ENCODE assay signal across 11 mouse cellular contexts in the genomic region with DNA sequence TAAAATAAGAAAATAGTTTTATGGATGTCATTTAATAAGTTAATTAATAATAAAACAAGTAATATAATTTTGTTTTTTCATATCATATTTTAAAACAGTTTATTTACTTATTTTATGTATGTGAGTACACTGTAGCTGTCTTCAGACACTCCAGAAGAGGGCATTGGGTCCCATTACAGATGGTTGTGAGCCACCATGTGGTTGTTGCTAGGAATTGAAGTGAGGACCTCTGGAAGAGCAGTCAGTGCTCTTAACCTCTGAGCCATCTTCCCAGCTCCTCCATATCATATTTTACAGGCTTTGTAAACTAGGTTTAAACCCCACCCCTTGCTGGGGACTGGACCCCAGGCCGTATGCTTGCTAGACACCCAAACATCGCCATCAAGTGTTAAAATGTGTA. TPM values are rescaled to one million over a fixed set of nuclear protein-coding genes. Genes with fewer than 3 reads are reported as not detected.
DNase-seq lines count a peak whose midpoint lies in the region; ATAC-seq and TF ChIP-seq lines count a peak whose summit lies in the region.
"Had no signal": no experiment of that assay in that cellular context is flagged by ENCODE, and none has a peak within 500 bp of the region (broad histone marks: within the 10 kb centered on the region; RNA-seq: fewer than 3 reads in every experiment).

No protein-coding gene starts in this region.

- peak; percentile 54; the same call in 1 of the 2 replicates for ATAC-seq in hindbrain, embryonic 16.5 days
- ATAC-seq in hindbrain, embryonic 11.5 days (ENCODE audit: low FRiP score) = no peak
- ATAC-seq in liver, postnatal 0 days = no peak
- ATAC-seq in liver, embryonic 12.5 days = no peak
- no peak for ATAC-seq in granulocyte monocyte progenitor cell, adult 5-6 weeks (replicated peaks; ENCODE audit: poor library complexity, severe bottlenecking)

- H3K27me3 ChIP-seq in hindbrain, embryonic 16.5 days (replicated peaks; ENCODE audit: control insufficient read depth, insufficient read depth, low read length) = no peaks in the 10 kb centered on the region
- H3K27me3 ChIP-seq in hindbrain, embryonic 11.5 days (ENCODE audit: control insufficient read depth, insufficient read depth, low read length) = no peaks in the 10 kb centered on the region
- no peaks in the 10 kb centered on the region for H3K27me3 ChIP-seq in liver, postnatal 0 days (ENCODE audit: insufficient read depth, low read length)
- no peaks in the 10 kb centered on the region for H3K27me3 ChIP-seq in liver, embryonic 12.5 days (replicated peaks)
- H3K27me3 ChIP-seq: hindbrain, embryonic 15.5 days had no signal

- no peak overlapping the region for H3K9ac ChIP-seq in hindbrain, embryonic 16.5 days (ENCODE audit: low read depth, low read length)
- H3K9ac ChIP-seq in hindbrain, embryonic 11.5 days (ENCODE audit: low read depth, low read length) = no peak overlapping the region
- no peak overlapping the region for H3K9ac ChIP-seq in liver, postnatal 0 days (replicated peaks)
- H3K9ac ChIP-seq in liver, embryonic 12.5 days = no peak overlapping the region
- H3K9ac ChIP-seq: hindbrain, embryonic 15.5 days had no signal

- intact Hi-C loops in left cerebral cortex, postnatal 4 days (cut with DNase I) = loop anchor here (10.0 kb wide), 3 partner anchors 63 to 277 kb away; no protein-coding TSS in a partner anchor

- 92% methylated on average over 2 of the region's 2 CpGs for WGBS in hindbrain, embryonic 16.5 days
- 86% methylated on average over 2 of the region's 2 CpGs for WGBS in hindbrain, embryonic 11.5 days
- 88% methylated on average over 2 of the region's 2 CpGs for WGBS in liver, postnatal 0 days (ENCODE audit: insufficient replicate concordance)
- WGBS in liver, embryonic 12.5 days (ENCODE audit: insufficient replicate concordance) = 88% methylated on average over 2 of the region's 2 CpGs

- peak; percentile 53; the same call in 1 of the 2 replicates for TF ChIP-seq CTCF in liver, postnatal 0 days (IDR thresholded peaks at IDR 0.05; ENCODE audit: low read depth)

- TF ChIP-seq EP300 in liver, postnatal 0 days (IDR thresholded peaks at IDR 0.05; ENCODE audit: low read depth) = no peak

- no peak for DNase-seq in hindbrain, embryonic 11.5 days (ENCODE audit: low spot score)
- no peak for DNase-seq in liver, postnatal 0 days
- DNase-seq in MN1 (ENCODE audit: low spot score) = peak; percentile 29
- peak; percentile 30 for DNase-seq in brain, adult 2 months (ENCODE audit: low read depth, low spot score)
- DNase-seq in left cerebral cortex, postnatal 4 days = no peak
- DNase-seq: gastrocnemius, postnatal 36 days; thymus, postnatal 4 days had no signal

- no peak overlapping the region for H3K4me3 ChIP-seq in hindbrain, embryonic 16.5 days (ENCODE audit: low read length)
- no peak overlapping the region for H3K4me3 ChIP-seq in hindbrain, embryonic 11.5 days (ENCODE audit: low read depth, low read length)
- no peak overlapping the region for H3K4me3 ChIP-seq in liver, postnatal 0 days (ENCODE audit: low read depth, low read length)
- no peak overlapping the region for H3K4me3 ChIP-seq in liver, embryonic 12.5 days
- H3K4me3 ChIP-seq: hindbrain, embryonic 15.5 days had no signal

- no peak overlapping the region for H3K27ac ChIP-seq in hindbrain, embryonic 16.5 days (ENCODE audit: low read depth, low read length)
- no peak overlapping the region for H3K27ac ChIP-seq in hindbrain, embryonic 11.5 days (ENCODE audit: low read depth, low read length)
- H3K27ac ChIP-seq in liver, postnatal 0 days (ENCODE audit: low read depth) = no peak overlapping the region
- H3K27ac ChIP-seq in liver, embryonic 12.5 days = no peak overlapping the region
- H3K27ac ChIP-seq: hindbrain, embryonic 15.5 days had no signal

- peaks cover 16% of the 10 kb centered on the region for H3K36me3 ChIP-seq in hindbrain, embryonic 16.5 days (ENCODE audit: control insufficient read depth, insufficient read depth, low read length)
- H3K36me3 ChIP-seq in hindbrain, embryonic 11.5 days (ENCODE audit: control insufficient read depth, insufficient read depth, low read length) = no peaks in the 10 kb centered on the region
- peaks cover 50% of the 10 kb centered on the region for H3K36me3 ChIP-seq in liver, postnatal 0 days (replicated peaks; ENCODE audit: insufficient read depth, low read length)
- H3K36me3 ChIP-seq in liver, embryonic 12.5 days = peaks cover 67% of the 10 kb centered on the region

- no peaks in the 10 kb centered on the region for H3K4me1 ChIP-seq in hindbrain, embryonic 16.5 days (ENCODE audit: control insufficient read depth, insufficient read depth, low read depth, low read length)
- H3K4me1 ChIP-seq in hindbrain, embryonic 11.5 days (replicated peaks; ENCODE audit: control insufficient read depth, insufficient read depth, low read length) = no peaks in the 10 kb centered on the region
- no peaks in the 10 kb centered on the region for H3K4me1 ChIP-seq in liver, postnatal 0 days (ENCODE audit: insufficient read depth)
- H3K4me1 ChIP-seq in liver, embryonic 12.5 days = no peaks in the 10 kb centered on the region; the same call in 1 of the 2 replicates
- H3K4me1 ChIP-seq: hindbrain, embryonic 15.5 days had no signal

- H3K4me2 ChIP-seq in hindbrain, embryonic 16.5 days (ENCODE audit: low read length) = no peak overlapping the region
- no peak overlapping the region for H3K4me2 ChIP-seq in hindbrain, embryonic 11.5 days (replicated peaks; ENCODE audit: low read depth, low read length)
- H3K4me2 ChIP-seq in liver, postnatal 0 days (ENCODE audit: low read depth, low read length) = no peak overlapping the region
- no peak overlapping the region for H3K4me2 ChIP-seq in liver, embryonic 12.5 days
- H3K4me2 ChIP-seq: hindbrain, embryonic 15.5 days had no signal

- H3K9me3 ChIP-seq in hindbrain, embryonic 16.5 days (ENCODE audit: control insufficient read depth, low read length) = no peaks in the 10 kb centered on the region
- no peaks in the 10 kb centered on the region for H3K9me3 ChIP-seq in hindbrain, embryonic 11.5 days (ENCODE audit: control insufficient read depth, low read length)
- H3K9me3 ChIP-seq in liver, postnatal 0 days (ENCODE audit: low read length) = no peaks in the 10 kb centered on the region
- no peaks in the 10 kb centered on the region for H3K9me3 ChIP-seq in liver, embryonic 12.5 days (replicated peaks)
- H3K9me3 ChIP-seq: hindbrain, embryonic 15.5 days had no signal

RNA-seq across cellular contexts. Expression of a gene that starts 36.4 kb away (rescaled TPM):
- 13.8 and 16.9 TPM in 2 replicates for polyA plus RNA-seq in hindbrain, embryonic 16.5 days (2015; fragmentation: Nextera tagmentation; extraction: Ambion mirVana)
- polyA plus RNA-seq in hindbrain, embryonic 11.5 days (2014; fragmentation: Nextera tagmentation; extraction: Ambion mirVana) = 15.2 and 16.6 TPM in 2 replicates
- 8.4 and 9.1 TPM in 2 replicates for polyA plus RNA-seq in liver, postnatal 0 days (2015; fragmentation: Nextera tagmentation; extraction: Ambion mirVana)
- 7.1 and 7.4 TPM in 2 replicates for polyA plus RNA-seq in liver, embryonic 12.5 days (2016; fragmentation: Nextera tagmentation; extraction: Ambion mirVana)
- total RNA-seq in granulocyte monocyte progenitor cell, adult 5-6 weeks (2014; fragmentation: Nextera tagmentation) = 21.0 and 26.1 TPM in 2 replicates
- 11.1 and 12.5 TPM in 2 replicates for total RNA-seq in granulocyte monocyte progenitor cell, adult 5-6 weeks (2017)
- 10 to 100 TPM; 30.8 to 31.0 TPM for total RNA-seq in left cerebral cortex, postnatal 4 days (2021)

RNA-seq across cellular contexts. Expression of a gene that starts 59.0 kb away (rescaled TPM):
- polyA plus RNA-seq in hindbrain, embryonic 16.5 days (2015; fragmentation: Nextera tagmentation; extraction: Ambion mirVana) = 7.3 and 8.1 TPM in 2 replicates
- 7.7 and 8.3 TPM in 2 replicates for polyA plus RNA-seq in hindbrain, embryonic 11.5 days (2014; fragmentation: Nextera tagmentation; extraction: Ambion mirVana)
- 6.0 and 7.5 TPM in 2 replicates for polyA plus RNA-seq in liver, postnatal 0 days (2015; fragmentation: Nextera tagmentation; extraction: Ambion mirVana)
- polyA plus RNA-seq in liver, embryonic 12.5 days (2016; fragmentation: Nextera tagmentation; extraction: Ambion mirVana) = 12.0 and 13.8 TPM in 2 replicates
- total RNA-seq in granulocyte monocyte progenitor cell, adult 5-6 weeks (2014; fragmentation: Nextera tagmentation) = 30.0 and 33.6 TPM in 2 replicates
- total RNA-seq in granulocyte monocyte progenitor cell, adult 5-6 weeks (2017) = 59.4 and 68.3 TPM in 2 replicates
- total RNA-seq in left cerebral cortex, postnatal 4 days (2021) = 10 to 100 TPM; 14.6 to 15.8 TPM

Comparison
In these comparisons a context has a peak if more than half of its experiments do, and no peak if none do; other contexts are left out.
1. DNase-seq: peak in MN1 (single experiment) and brain, adult 2 months (single experiment); none in hindbrain, embryonic 11.5 days (single experiment), liver, postnatal 0 days (single experiment) and left cerebral cortex, postnatal 4 days (single experiment).